Mouse (Mus musculus): ENCODE results near the gene Vsx2. TPM values are rescaled to one million over a fixed set of nuclear protein-coding genes. Genes with fewer than 3 reads are reported as not detected.

The Vsx2 gene
- polyA plus RNA-seq, 1 experiment from 2014 or later, result not detected

DNA sequence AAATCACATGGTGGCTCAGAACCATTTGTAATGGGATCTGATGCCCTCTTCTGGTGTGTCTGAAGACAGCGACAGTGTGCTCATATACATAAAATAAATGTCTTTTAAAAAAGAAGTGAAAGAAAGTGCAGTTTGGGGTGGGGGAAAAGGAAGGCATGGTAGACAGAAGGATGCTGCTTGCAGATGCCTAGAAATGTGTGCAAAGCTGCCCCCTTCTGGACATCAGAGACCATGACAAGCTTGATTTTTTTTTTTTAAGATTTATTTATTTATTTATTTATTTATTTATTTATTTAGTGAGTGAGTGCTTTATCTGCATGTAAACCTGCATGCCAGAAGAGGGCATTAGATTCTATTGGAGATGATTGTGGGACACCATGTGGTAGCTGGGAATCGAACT lies 11.7 kb downstream of the Vsx2 start:
- WGBS, result 93% methylated on average over 2 of the region's 2 CpGs

DNA sequence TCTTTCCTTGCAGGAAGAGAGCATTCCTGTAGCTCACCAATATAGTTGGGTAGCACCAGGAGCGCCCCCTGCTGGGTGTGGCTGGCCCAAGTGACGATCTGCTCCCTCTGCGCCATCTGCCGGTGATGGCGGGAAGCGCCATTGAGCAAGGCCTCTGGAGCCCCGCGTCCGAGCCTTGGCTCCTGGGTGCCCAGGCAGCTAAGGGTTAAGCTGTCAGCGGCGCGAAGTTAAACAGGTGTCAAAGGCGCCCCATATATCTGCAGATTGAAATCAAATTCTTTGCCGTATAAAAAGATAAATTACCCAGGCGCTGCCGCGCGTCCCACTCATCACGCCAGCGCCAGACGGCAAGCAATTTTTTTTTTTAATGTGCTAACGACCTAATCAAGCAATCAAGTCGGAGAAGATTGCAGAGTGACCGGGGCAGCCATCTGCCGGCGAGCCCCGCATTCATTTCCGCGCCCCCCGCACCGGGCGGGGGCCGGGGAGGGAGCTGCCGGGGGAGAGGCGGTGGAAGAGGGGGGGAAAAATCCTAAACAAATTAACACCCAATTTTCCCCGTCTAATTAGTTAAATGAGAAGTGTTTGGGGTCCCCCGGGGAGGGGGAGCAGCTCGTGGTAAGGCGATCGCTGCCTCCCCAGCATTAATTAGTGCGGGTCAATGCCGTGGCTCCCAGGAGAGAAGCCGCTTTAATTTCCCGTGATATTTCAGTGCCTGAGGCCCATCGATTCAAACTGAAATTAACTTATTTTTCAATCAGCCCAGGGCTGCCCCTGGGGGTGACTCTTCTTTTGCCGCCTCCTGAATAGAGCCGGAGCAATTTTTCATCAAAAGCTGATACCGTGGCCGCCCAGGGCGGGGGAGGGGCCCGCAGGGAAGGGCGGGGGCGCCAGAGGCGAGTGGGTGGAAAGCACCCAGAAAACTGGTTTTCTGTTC lies 20.5 kb downstream of the Vsx2 start:
- H3K27me3 ChIP-seq (replicated peaks; ENCODE audit: control insufficient read depth, insufficient read depth, low read length), result no peaks in the 10 kb centered on the region
- no peaks in the 10 kb centered on the region for H3K36me3 ChIP-seq (ENCODE audit: control insufficient read depth, insufficient read depth)
- peak overlapping the region; percentile 45; the same call in 1 of the 2 replicates for H3K9ac ChIP-seq (ENCODE audit: low read depth, low read length)
- TF ChIP-seq CTCF (IDR thresholded peaks at IDR 0.05; ENCODE audit: low read depth), result peak; percentile 100
- no peaks in the 10 kb centered on the region for H3K9me3 ChIP-seq (ENCODE audit: control insufficient read depth)
- WGBS, result 1% methylated on average over 54 of the region's 54 CpGs
- peak overlapping the region; percentile 96 for H3K4me2 ChIP-seq (replicated peaks; ENCODE audit: low read depth)
- ATAC-seq, result peak; percentile 46
- H3K4me3 ChIP-seq (ENCODE audit: low read depth, low read length), result peak overlapping the region; percentile 52
- H3K27ac ChIP-seq (ENCODE audit: low read depth, low read length), result no peak overlapping the region
- no peaks in the 10 kb centered on the region for H3K4me1 ChIP-seq (replicated peaks; ENCODE audit: control insufficient read depth, insufficient read depth, low read length)

More for the DNA sequence above, 11.7 kb downstream of the Vsx2 start:
- Histone ChIP-seq H3K27me3 (replicated peaks; ENCODE audit: control insufficient read depth, insufficient read depth, low read length) (no peaks in the 10 kb centered on the region), H3K9me3 (ENCODE audit: control insufficient read depth) (no peaks in the 10 kb centered on the region), H3K4me2 (replicated peaks; ENCODE audit: low read depth) (no peak overlapping the region), H3K9ac (ENCODE audit: low read depth, low read length) (no peak overlapping the region), H3K27ac (ENCODE audit: low read depth, low read length) (no peak overlapping the region), H3K4me3 (ENCODE audit: low read depth, low read length) (no peak overlapping the region), H3K4me1 (replicated peaks; ENCODE audit: control insufficient read depth, insufficient read depth, low read length) (no peaks in the 10 kb centered on the region), H3K36me3 (ENCODE audit: control insufficient read depth, insufficient read depth) (no peaks in the 10 kb centered on the region)
- TF ChIP-seq CTCF (IDR thresholded peaks at IDR 0.05; ENCODE audit: low read depth), result peak; percentile 10; the same call in 1 of the 2 replicates
- ATAC-seq, result no peak

DNA sequence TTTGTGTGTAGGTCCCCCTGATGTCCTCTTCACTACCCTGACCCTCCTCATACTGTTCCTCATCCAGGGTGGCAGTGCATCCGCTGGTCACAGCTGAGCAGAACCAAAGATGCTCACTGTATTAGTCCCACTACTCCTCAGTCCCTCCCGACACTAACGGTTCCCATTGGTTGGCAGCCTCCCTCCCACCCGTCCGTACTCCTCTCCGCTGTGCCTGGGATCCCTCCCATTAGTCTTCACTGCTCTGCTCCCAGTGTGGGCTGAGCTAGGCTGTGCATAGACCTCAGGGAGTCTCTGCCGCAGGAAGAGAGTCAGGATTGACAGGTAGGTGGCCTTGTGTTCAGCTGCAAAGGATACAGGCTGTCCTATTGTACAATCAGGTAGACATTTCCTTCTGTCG lies 28.8 kb downstream of the Vsx2 start:
- WGBS, result 23% methylated on average over 8 of the region's 8 CpGs
- ATAC-seq, result no peak

DNA sequence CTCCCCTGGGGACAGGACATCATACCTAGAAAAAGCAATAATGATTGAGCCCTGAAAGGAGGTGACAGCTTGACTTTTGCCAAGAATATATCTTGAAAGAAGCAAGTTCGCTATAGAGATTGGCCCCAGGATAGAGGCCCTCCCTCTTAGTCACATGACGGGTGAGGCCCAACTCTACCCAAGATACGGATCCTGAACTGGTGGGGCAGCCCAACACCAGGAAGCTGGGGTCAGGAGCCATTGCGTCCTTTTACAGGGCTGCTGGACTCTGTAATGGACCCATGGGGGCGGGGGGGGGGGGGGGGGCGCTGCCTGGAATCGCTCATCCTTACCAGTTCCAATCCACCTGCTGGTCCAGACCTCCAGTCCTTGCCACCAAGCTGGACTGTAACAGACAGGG lies 34.4 kb downstream of the Vsx2 start:
- ATAC-seq, result 0 out of 2 replicates have a peak, but pooled peaks have one; percentile 26
- WGBS, result 71% methylated on average over 5 of the region's 7 CpGs

More for the DNA sequence above, 28.8 kb downstream of the Vsx2 start:
- Histone ChIP-seq H3K9ac (ENCODE audit: low read depth, low read length) (no peak overlapping the region), H3K4me2 (replicated peaks; ENCODE audit: low read depth) (no peak overlapping the region), H3K9me3 (ENCODE audit: control insufficient read depth) (no peaks in the 10 kb centered on the region), H3K4me3 (ENCODE audit: low read depth, low read length) (no peak overlapping the region), H3K27ac (ENCODE audit: low read depth, low read length) (no peak overlapping the region), H3K4me1 (replicated peaks; ENCODE audit: control insufficient read depth, insufficient read depth, low read length) (no peaks in the 10 kb centered on the region), H3K27me3 (replicated peaks; ENCODE audit: control insufficient read depth, insufficient read depth, low read length) (no peaks in the 10 kb centered on the region), H3K36me3 (ENCODE audit: control insufficient read depth, insufficient read depth) (peaks cover 13% of the 10 kb centered on the region)
- TF ChIP-seq CTCF (IDR thresholded peaks at IDR 0.05; ENCODE audit: low read depth), result no peak

DNA sequence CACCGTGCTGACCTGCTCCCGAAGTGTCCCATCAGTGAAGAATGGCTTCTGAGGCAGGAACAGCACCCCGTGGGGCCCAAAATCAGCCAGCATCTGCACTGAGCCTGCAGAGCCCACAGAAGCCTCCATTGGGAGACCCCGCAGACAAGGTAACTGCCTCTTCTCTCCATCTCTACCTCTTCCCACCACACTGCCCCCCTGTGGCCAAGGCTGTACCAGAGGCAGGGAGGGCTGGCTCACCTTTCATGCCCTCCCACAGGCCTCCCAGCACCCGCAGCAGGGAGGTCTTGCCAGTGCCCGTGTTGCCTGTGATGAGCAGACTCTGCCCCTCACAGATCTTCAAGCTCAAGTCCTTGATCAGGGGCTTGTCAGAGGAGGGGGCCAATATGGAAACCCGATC lies 36.3 kb downstream of the Vsx2 start:
- no peak overlapping the region for H3K4me3 ChIP-seq (ENCODE audit: low read depth, low read length)
- no peaks in the 10 kb centered on the region for H3K4me1 ChIP-seq (replicated peaks; ENCODE audit: control insufficient read depth, insufficient read depth, low read length)
- TF ChIP-seq CTCF (IDR thresholded peaks at IDR 0.05; ENCODE audit: low read depth), result peak; percentile 69
- H3K4me2 ChIP-seq (replicated peaks; ENCODE audit: low read depth), result no peak overlapping the region
- H3K36me3 ChIP-seq (ENCODE audit: control insufficient read depth, insufficient read depth), result peaks cover 60% of the 10 kb centered on the region
- no peak overlapping the region for H3K9ac ChIP-seq (ENCODE audit: low read depth, low read length)
- no peaks in the 10 kb centered on the region for H3K9me3 ChIP-seq (ENCODE audit: control insufficient read depth)
- ATAC-seq, result no peak
- WGBS, result 79% methylated on average over 7 of the region's 7 CpGs
- no peak overlapping the region for H3K27ac ChIP-seq (ENCODE audit: low read depth, low read length)
- H3K27me3 ChIP-seq (replicated peaks; ENCODE audit: control insufficient read depth, insufficient read depth, low read length), result no peaks in the 10 kb centered on the region

More for the DNA sequence above, 34.4 kb downstream of the Vsx2 start:
- H3K4me1 ChIP-seq (replicated peaks; ENCODE audit: control insufficient read depth, insufficient read depth, low read length), result no peaks in the 10 kb centered on the region
- H3K9ac ChIP-seq (ENCODE audit: low read depth, low read length), result no peak overlapping the region
- no peak overlapping the region for H3K4me2 ChIP-seq (replicated peaks; ENCODE audit: low read depth)
- peaks cover 53% of the 10 kb centered on the region for H3K36me3 ChIP-seq (ENCODE audit: control insufficient read depth, insufficient read depth)
- no peaks in the 10 kb centered on the region for H3K27me3 ChIP-seq (replicated peaks; ENCODE audit: control insufficient read depth, insufficient read depth, low read length)
- no peak overlapping the region for H3K27ac ChIP-seq (ENCODE audit: low read depth, low read length)
- no peaks in the 10 kb centered on the region for H3K9me3 ChIP-seq (ENCODE audit: control insufficient read depth)
- TF ChIP-seq CTCF (IDR thresholded peaks at IDR 0.05; ENCODE audit: low read depth), result no peak
- H3K4me3 ChIP-seq (ENCODE audit: low read depth, low read length), result no peak overlapping the region

DNA sequence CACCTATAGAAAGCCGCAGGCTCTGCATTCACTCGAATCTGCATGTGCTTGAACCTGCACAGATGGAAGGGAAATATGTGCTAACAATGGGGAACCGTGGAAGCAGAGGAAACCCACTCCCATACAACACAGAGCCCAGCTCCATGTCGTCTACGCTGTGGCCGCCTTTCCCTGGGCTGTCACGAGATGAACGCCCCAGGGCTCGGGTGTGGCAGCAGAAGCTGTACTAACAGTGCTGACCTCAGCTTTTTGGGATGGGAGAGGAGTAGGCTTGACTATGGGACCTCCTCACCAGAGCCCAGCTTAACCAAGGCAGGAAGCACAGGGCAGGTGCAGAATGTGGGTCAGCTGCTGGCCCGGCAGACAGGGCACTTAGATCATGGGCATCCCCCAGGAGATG lies 42.2 kb downstream of the Vsx2 start:
- H3K9ac ChIP-seq (ENCODE audit: low read depth, low read length), result no peak overlapping the region
- no peaks in the 10 kb centered on the region for H3K9me3 ChIP-seq (ENCODE audit: control insufficient read depth)
- H3K27ac ChIP-seq (ENCODE audit: low read depth, low read length), result 0 out of 2 replicates have a peak overlapping the region, but pooled peaks have one; percentile 2
- no peak for ATAC-seq
- TF ChIP-seq CTCF (IDR thresholded peaks at IDR 0.05; ENCODE audit: low read depth), result no peak
- peaks cover 19% of the 10 kb centered on the region; the same call in 1 of the 2 replicates for H3K36me3 ChIP-seq (ENCODE audit: control insufficient read depth, insufficient read depth)
- no peak overlapping the region for H3K4me2 ChIP-seq (replicated peaks; ENCODE audit: low read depth)
- H3K4me1 ChIP-seq (replicated peaks; ENCODE audit: control insufficient read depth, insufficient read depth, low read length), result peaks cover 12% of the 10 kb centered on the region
- H3K27me3 ChIP-seq (replicated peaks; ENCODE audit: control insufficient read depth, insufficient read depth, low read length), result no peaks in the 10 kb centered on the region
- no peak overlapping the region for H3K4me3 ChIP-seq (ENCODE audit: low read depth, low read length)
- WGBS, result 67% methylated on average over 10 of the region's 10 CpGs
